Mouse (Mus musculus) hindbrain, postnatal 0 days (tissue): ENCODE data around the gene Tob2. TPM values are rescaled to one million over a fixed set of nuclear protein-coding genes. Genes with fewer than 3 reads are reported as not detected.

Source experiments
- ATAC-seq: fragments of 200-750 bp; cut with Nextera tagmentation; 2 replicates; pipeline ENCODE4 v1.8.0; 2017; ENCODE audit warnings: mild to moderate bottlenecking, moderate TSS enrichment, moderate library complexity
- DNase-seq: peaks from one replicate; pipeline ENCODE4 v3.0.0-alpha.2; 2015; ENCODE audit warnings: low spot score
- H3K27ac ChIP-seq: fragments of 300-500 bp; sonication (generic); 2 replicates; pipeline ENCODE4 v1.5.1; 2014; ENCODE audit warnings: mild to moderate bottlenecking
- H3K27me3 ChIP-seq: fragments of 300-500 bp; sonication (generic); 2 replicates; pipeline ENCODE4 v1.6.1; 2014; ENCODE audit warnings: low read length, mixed read lengths; ENCODE audit not compliant: insufficient read depth
- H3K36me3 ChIP-seq: fragments of 300-500 bp; sonication (generic); 2 replicates; pipeline ENCODE4 v1.6.1; 2014; ENCODE audit warnings: low read length, mixed read lengths; ENCODE audit not compliant: insufficient read depth
- H3K4me1 ChIP-seq: fragments of 300-500 bp; sonication (generic); 2 replicates; pipeline ENCODE4 v1.6.1; 2014; ENCODE audit warnings: antibody characterized with exemption, low read length, mixed read lengths; ENCODE audit not compliant: insufficient read depth
- H3K4me2 ChIP-seq: fragments of 300-500 bp; sonication (generic); 2 replicates; pipeline ENCODE4 v1.6.1; 2014; ENCODE audit warnings: low read depth, mild to moderate bottlenecking, low read length, moderate library complexity, mixed read lengths
- H3K4me3 ChIP-seq: fragments of 300-500 bp; sonication (generic); 2 replicates; pipeline ENCODE4 v1.5.1; 2014; ENCODE audit warnings: low read length
- H3K9ac ChIP-seq: fragments of 300-500 bp; sonication (generic); replicated peaks from 2 replicates; pipeline ENCODE4 v1.6.1; 2014; ENCODE audit warnings: mild to moderate bottlenecking, low read length, moderate library complexity, mixed read lengths
- H3K9me3 ChIP-seq: fragments of 300-500 bp; sonication (generic); 2 replicates; pipeline ENCODE4 v1.6.1; 2016; ENCODE audit warnings: low read length, mixed read lengths
- CTCF ChIP-seq: IDR thresholded peaks from 2 replicates; pipeline ENCODE4 v1.5.1; 2016; ENCODE audit warnings: antibody characterized with exemption, control low read depth, low read depth
- WGBS: fragments of 180-500 bp; shearing (Covaris S2); extraction: QIAGEN DNeasy Blood & Tissue Kit; methylation state at CpG from one replicate; pipeline ENCODE4 v1.1.7; 2014; 5-methylcytosine and 5-hydroxymethylcytosine counted together
- polyA plus RNA-seq: library from polyadenylated mRNA; unstranded; fragments of >200 nt; fragmentation: Nextera tagmentation; extraction: Ambion mirVana; gene quantifications from 2 replicates; pipeline ENCODE4 v1.2.1, GENCODE M21; 2015
- total RNA-seq: library from RNA; depleted of rRNA; stranded (reverse); fragments of >200 nt; gene quantifications from 2 replicates; pipeline ENCODE4 v1.2.3, GENCODE M21; 2014

The Tob2 gene
- total and polyA plus RNA-seq, 2 experiments from 2014 or later = 12.9 to 14.0 TPM

GRCm38 (mm10) chr15:81812696-81813631 lies 45.6 kb downstream of the Tob2 start:
- no peaks in the 10 kb centered on the region for H3K27me3 ChIP-seq
- H3K4me1 ChIP-seq = peaks cover 28% of the 10 kb centered on the region
- H3K9me3 ChIP-seq = no peaks in the 10 kb centered on the region
- TF ChIP-seq CTCF = no peak
- H3K9ac ChIP-seq = 0 out of 2 replicates have a peak overlapping the region, but pooled peaks have one; percentile 81
- peaks cover 30% of the 10 kb centered on the region for H3K36me3 ChIP-seq
- 69% methylated on average over 7 of the region's 7 CpGs for WGBS
- ATAC-seq (no peak), DNase-seq (no peak)
- no peak overlapping the region for H3K4me3 ChIP-seq
- no peak overlapping the region for H3K27ac ChIP-seq
- H3K4me2 ChIP-seq = peak overlapping the region; percentile 66

- 16% methylated on average over 3 of the region's 3 CpGs for WGBS
- Histone ChIP-seq H3K9me3 (no peaks in the 10 kb centered on the region), H3K4me1 (peaks cover 28% of the 10 kb centered on the region), H3K4me3 (peak overlapping the region; percentile 62), H3K27me3 (no peaks in the 10 kb centered on the region), H3K4me2 (peak overlapping the region; percentile 66), H3K36me3 (peaks cover 25% of the 10 kb centered on the region), H3K27ac (peak overlapping the region; percentile 98), H3K9ac (peak overlapping the region; percentile 81; the same call in 1 of the 2 replicates)
- TF ChIP-seq CTCF = no peak
- DNase-seq = peak; percentile 9
- ATAC-seq = no peak
Observed at GRCm38 (mm10) chr15:81812287-81812686, 46.3 kb downstream of the Tob2 start.

GRCm38 (mm10) chr15:81811599-81811996 lies 47.0 kb downstream of the Tob2 start:
- Histone ChIP-seq H3K27me3 (no peaks in the 10 kb centered on the region), H3K4me1 (peaks cover 28% of the 10 kb centered on the region), H3K9ac (peak overlapping the region; percentile 81), H3K4me2 (peak overlapping the region; percentile 66), H3K36me3 (peaks cover 18% of the 10 kb centered on the region), H3K4me3 (peak overlapping the region; percentile 62), H3K27ac (peak overlapping the region; percentile 98), H3K9me3 (no peaks in the 10 kb centered on the region)
- WGBS = 0% methylated on average over 17 of the region's 26 CpGs
- no peak for TF ChIP-seq CTCF
- ATAC-seq (no peak), DNase-seq (peak; percentile 72)

GRCm38 (mm10) chr15:81810671-81811598 lies 47.7 kb downstream of the Tob2 start:
- Histone ChIP-seq H3K9me3 (no peaks in the 10 kb centered on the region), H3K27me3 (no peaks in the 10 kb centered on the region), H3K4me1 (peaks cover 28% of the 10 kb centered on the region), H3K4me2 (peak overlapping the region; percentile 66), H3K4me3 (peak overlapping the region; percentile 62), H3K36me3 (peaks cover 12% of the 10 kb centered on the region), H3K27ac (peak overlapping the region; percentile 98), H3K9ac (peak overlapping the region; percentile 81)
- TF ChIP-seq CTCF = no peak
- peak; percentile 98 for ATAC-seq
- peak; percentile 99 for DNase-seq
- 2% methylated on average over 86 of the region's 89 CpGs for WGBS

- ATAC-seq (peak; percentile 50), DNase-seq (peak; percentile 94)
- no peak for TF ChIP-seq CTCF
- peaks cover 28% of the 10 kb centered on the region for H3K4me1 ChIP-seq
- peak overlapping the region; percentile 66 for H3K4me2 ChIP-seq
- 0 out of 2 replicates have a peak, but pooled peaks cover 4% of the 10 kb centered on the region for H3K36me3 ChIP-seq
- no peaks in the 10 kb centered on the region for H3K9me3 ChIP-seq
- WGBS = under 1% methylated on average over 10 of the region's 10 CpGs
- H3K27ac ChIP-seq = peak overlapping the region; percentile 98
- H3K9ac ChIP-seq = peak overlapping the region; percentile 81
- no peaks in the 10 kb centered on the region for H3K27me3 ChIP-seq
- H3K4me3 ChIP-seq = peak overlapping the region; percentile 62
Observed at GRCm38 (mm10) chr15:81810150-81810549, 48.4 kb downstream of the Tob2 start.

- H3K9me3 ChIP-seq = no peaks in the 10 kb centered on the region
- no peaks in the 10 kb centered on the region for H3K27me3 ChIP-seq
- H3K36me3 ChIP-seq = no peaks in the 10 kb centered on the region
- no peak for DNase-seq
- H3K27ac ChIP-seq = peak overlapping the region; percentile 98
- H3K4me2 ChIP-seq = peak overlapping the region; percentile 66
- H3K4me1 ChIP-seq = peaks cover 25% of the 10 kb centered on the region
- no peak for TF ChIP-seq CTCF
- 37% methylated on average over 1 of the region's 1 CpGs for WGBS
- H3K9ac ChIP-seq = peak overlapping the region; percentile 81
- no peak for ATAC-seq
- peak overlapping the region; percentile 62; the same call in 1 of the 2 replicates for H3K4me3 ChIP-seq
Observed at GRCm38 (mm10) chr15:81809550-81809949, 49.0 kb downstream of the Tob2 start.
